Mouse (Mus musculus) intestine, postnatal 0 days (tissue): ENCODE data around the gene Poc1a. TPM values are rescaled to one million over a fixed set of nuclear protein-coding genes. Genes with fewer than 3 reads are reported as not detected.

ENCODE experiments used
- ATAC-seq: fragments of 200-750 bp; cut with Nextera tagmentation; 2 replicates; pipeline ENCODE4 v1.8.0; 2017; ENCODE audit warnings: mild to moderate bottlenecking, moderate TSS enrichment, moderate library complexity
- H3K27ac ChIP-seq: fragments of 300-500 bp; sonication (generic); 2 replicates; pipeline ENCODE4 v1.5.1; 2014; ENCODE audit warnings: mild to moderate bottlenecking, low read depth, low read length, moderate library complexity
- H3K27me3 ChIP-seq: fragments of 300-500 bp; sonication (generic); replicated peaks from 2 replicates; pipeline ENCODE4 v1.6.1; 2014; ENCODE audit warnings: low read length, mixed read lengths; ENCODE audit not compliant: control insufficient read depth, insufficient read depth
- H3K36me3 ChIP-seq: fragments of 300-500 bp; sonication (generic); 2 replicates; pipeline ENCODE4 v1.6.1; 2014; ENCODE audit warnings: mild to moderate bottlenecking, moderate library complexity; ENCODE audit not compliant: control insufficient read depth, insufficient read depth
- H3K4me1 ChIP-seq: fragments of 300-500 bp; sonication (generic); replicated peaks from 2 replicates; pipeline ENCODE4 v1.6.1; 2014; ENCODE audit warnings: antibody characterized with exemption, low read length, mixed read lengths; ENCODE audit not compliant: control insufficient read depth, insufficient read depth
- H3K4me2 ChIP-seq: fragments of 300-500 bp; sonication (generic); replicated peaks from 2 replicates; pipeline ENCODE4 v1.6.1; 2014; ENCODE audit warnings: low read depth, mild to moderate bottlenecking, moderate library complexity
- H3K4me3 ChIP-seq: fragments of 300-500 bp; sonication (generic); 2 replicates; pipeline ENCODE4 v1.5.1; 2014; ENCODE audit warnings: low read depth, low read length
- H3K9ac ChIP-seq: fragments of 300-500 bp; sonication (generic); 2 replicates; pipeline ENCODE4 v1.6.1; 2014; ENCODE audit warnings: mild to moderate bottlenecking, low read depth, low read length
- H3K9me3 ChIP-seq: fragments of 300-500 bp; sonication (generic); 2 replicates; pipeline ENCODE4 v1.6.1; 2016; ENCODE audit warnings: mixed run types; ENCODE audit not compliant: control insufficient read depth
- CTCF ChIP-seq: sonication (generic); IDR thresholded peaks from 2 replicates; pipeline ENCODE4 v1.5.1; 2016; ENCODE audit warnings: low read depth, mild to moderate bottlenecking, control low read depth, antibody characterized with exemption, moderate library complexity
- WGBS: fragments of 180-500 bp; shearing (Covaris S2); extraction: QIAGEN DNeasy Blood & Tissue Kit; methylation state at CpG from one replicate; pipeline ENCODE4 v1.1.7; 2014; 5-methylcytosine and 5-hydroxymethylcytosine counted together
- polyA plus RNA-seq: library from polyadenylated mRNA; unstranded; fragments of >200 nt; fragmentation: Nextera tagmentation; extraction: Ambion mirVana; gene quantifications from 2 replicates; pipeline ENCODE4 v1.2.1, GENCODE M21; 2015

Gene Poc1a
- polyA plus RNA-seq, 1 experiment from 2014 or later = 11.5 TPM

GRCm38 (mm10) chr9:106288864-106289263, 8.0 kb downstream of the Poc1a start:
- peak; percentile 65; the same call in 1 of the 2 replicates for ATAC-seq
- Histone ChIP-seq H3K4me2 (no peak overlapping the region), H3K27me3 (no peaks in the 10 kb centered on the region), H3K4me3 (no peak overlapping the region), H3K9ac (no peak overlapping the region), H3K9me3 (no peaks in the 10 kb centered on the region), H3K27ac (no peak overlapping the region), H3K4me1 (no peaks in the 10 kb centered on the region), H3K36me3 (peaks cover 39% of the 10 kb centered on the region)
- peak; percentile 92 for TF ChIP-seq CTCF
- 32% methylated on average over 3 of the region's 3 CpGs for WGBS

GRCm38 (mm10) chr9:106289841-106290240, 9.0 kb downstream of the Poc1a start:
- H3K36me3 ChIP-seq = peaks cover 34% of the 10 kb centered on the region
- no peak for ATAC-seq
- H3K27ac ChIP-seq = no peak overlapping the region
- H3K9ac ChIP-seq = no peak overlapping the region
- no peaks in the 10 kb centered on the region for H3K27me3 ChIP-seq
- WGBS = 90% methylated on average over 8 of the region's 8 CpGs
- H3K4me2 ChIP-seq = no peak overlapping the region
- no peak for TF ChIP-seq CTCF
- no peaks in the 10 kb centered on the region for H3K4me1 ChIP-seq
- H3K9me3 ChIP-seq = no peaks in the 10 kb centered on the region
- no peak overlapping the region for H3K4me3 ChIP-seq

GRCm38 (mm10) chr9:106290636-106291122, 9.8 kb downstream of the Poc1a start:
- WGBS = 84% methylated on average over 17 of the region's 17 CpGs
- peaks cover 36% of the 10 kb centered on the region for H3K36me3 ChIP-seq
- no peaks in the 10 kb centered on the region for H3K27me3 ChIP-seq
- no peak overlapping the region for H3K27ac ChIP-seq
- H3K4me2 ChIP-seq = no peak overlapping the region
- no peak overlapping the region for H3K4me3 ChIP-seq
- no peaks in the 10 kb centered on the region for H3K4me1 ChIP-seq
- ATAC-seq = no peak
- no peaks in the 10 kb centered on the region for H3K9me3 ChIP-seq
- H3K9ac ChIP-seq = no peak overlapping the region
- no peak for TF ChIP-seq CTCF

- no peak for TF ChIP-seq CTCF
- Histone ChIP-seq H3K4me1 (no peaks in the 10 kb centered on the region), H3K36me3 (peaks cover 30% of the 10 kb centered on the region), H3K4me2 (no peak overlapping the region), H3K9ac (no peak overlapping the region), H3K27me3 (no peaks in the 10 kb centered on the region), H3K9me3 (no peaks in the 10 kb centered on the region), H3K4me3 (no peak overlapping the region), H3K27ac (no peak overlapping the region)
- ATAC-seq = no peak
- WGBS = 92% methylated on average over 14 of the region's 14 CpGs
Measured at GRCm38 (mm10) chr9:106293569-106294156, 12.8 kb downstream of the Poc1a start.

- TF ChIP-seq CTCF = no peak
- no peak overlapping the region for H3K27ac ChIP-seq
- H3K9me3 ChIP-seq = no peaks in the 10 kb centered on the region
- peak; percentile 58 for ATAC-seq
- no peak overlapping the region for H3K4me2 ChIP-seq
- no peaks in the 10 kb centered on the region for H3K27me3 ChIP-seq
- peaks cover 20% of the 10 kb centered on the region for H3K36me3 ChIP-seq
- 79% methylated on average over 6 of the region's 6 CpGs for WGBS
- no peaks in the 10 kb centered on the region for H3K4me1 ChIP-seq
- no peak overlapping the region for H3K4me3 ChIP-seq
- no peak overlapping the region for H3K9ac ChIP-seq
Measured at GRCm38 (mm10) chr9:106296637-106297174, 15.8 kb downstream of the Poc1a start.

GRCm38 (mm10) chr9:106300176-106300803, 19.4 kb downstream of the Poc1a start:
- TF ChIP-seq CTCF = no peak
- Histone ChIP-seq H3K4me2 (no peak overlapping the region), H3K36me3 (peaks cover 17% of the 10 kb centered on the region), H3K27me3 (no peaks in the 10 kb centered on the region), H3K27ac (no peak overlapping the region), H3K4me1 (no peaks in the 10 kb centered on the region; the same call in 1 of the 2 replicates), H3K9me3 (no peaks in the 10 kb centered on the region), H3K4me3 (no peak overlapping the region), H3K9ac (no peak overlapping the region)
- whole genome bisulfite sequencing = 84% methylated on average over 20 of the region's 20 CpGs
- ATAC-seq = no peak
